Mouse (Mus musculus): Measurements from ENCODE around the gene 1700003E16Rik. TPM values are rescaled to one million over a fixed set of nuclear protein-coding genes. Genes with fewer than 3 reads are reported as not detected.
"Not testable (repeated sequence)": the region's sequence is repeated elsewhere in the genome, so short reads cannot be mapped to it uniquely, and the experiment has no call there.

1700003E16Rik gene
- polyA plus RNA-seq, 1 experiment from 2014 or later: 7.5 TPM

GRCm38 (mm10) chr6:83145805-83146204 is 10.4 kb upstream of the 1700003E16Rik start:
- Histone ChIP-seq H3K4me1 (replicated peaks; ENCODE audit: control insufficient read depth, insufficient read depth, low read length) (peaks cover 14% of the 10 kb centered on the region), H3K27ac (no peak overlapping the region), H3K9ac (no peak overlapping the region), H3K4me3 (replicated peaks; ENCODE audit: low read length) (no peak overlapping the region), H3K9me3 (ENCODE audit: control insufficient read depth, low read length) (no peaks in the 10 kb centered on the region), H3K27me3 (ENCODE audit: control insufficient read depth, insufficient read depth, low read length) (no peaks in the 10 kb centered on the region), H3K4me2 (replicated peaks) (no peak overlapping the region), H3K36me3 (replicated peaks; ENCODE audit: control insufficient read depth, insufficient read depth) (peaks cover 4% of the 10 kb centered on the region)
- ATAC-seq (ENCODE audit: low FRiP score) (no peak), DNase-seq (ENCODE audit: low spot score) (no peak)
- WGBS: 78% methylated on average over 9 of the region's 9 CpGs

- H3K27ac ChIP-seq: no peak overlapping the region
- no peaks in the 10 kb centered on the region for H3K27me3 ChIP-seq (ENCODE audit: control insufficient read depth, insufficient read depth, low read length)
- no peak overlapping the region for H3K9ac ChIP-seq
- H3K9me3 ChIP-seq (ENCODE audit: control insufficient read depth, low read length): no peaks in the 10 kb centered on the region
- no peak for ATAC-seq (ENCODE audit: low FRiP score)
- H3K4me2 ChIP-seq (replicated peaks): no peak overlapping the region
- DNase-seq (ENCODE audit: low spot score): no peak
- 45% methylated on average over 7 of the region's 7 CpGs for WGBS
- no peak overlapping the region for H3K4me3 ChIP-seq (replicated peaks; ENCODE audit: low read length)
- H3K36me3 ChIP-seq (replicated peaks; ENCODE audit: control insufficient read depth, insufficient read depth): peaks cover 4% of the 10 kb centered on the region
- H3K4me1 ChIP-seq (replicated peaks; ENCODE audit: control insufficient read depth, insufficient read depth, low read length): peaks cover 8% of the 10 kb centered on the region
Measured at GRCm38 (mm10) chr6:83147280-83147679, 8.9 kb upstream of the 1700003E16Rik start.

GRCm38 (mm10) chr6:83151721-83152120 is 4.5 kb upstream of the 1700003E16Rik start:
- WGBS: 25% methylated on average over 8 of the region's 8 CpGs
- H3K9me3 ChIP-seq (ENCODE audit: control insufficient read depth, low read length): no peaks in the 10 kb centered on the region
- ATAC-seq (ENCODE audit: low FRiP score) (no peak), DNase-seq (ENCODE audit: low spot score) (no peak)
- H3K4me1 ChIP-seq (replicated peaks; ENCODE audit: control insufficient read depth, insufficient read depth, low read length): peaks cover 14% of the 10 kb centered on the region
- H3K4me2 ChIP-seq (replicated peaks): no peak overlapping the region
- H3K4me3 ChIP-seq (replicated peaks; ENCODE audit: low read length): no peak overlapping the region
- H3K27ac ChIP-seq: no peak overlapping the region
- H3K27me3 ChIP-seq (ENCODE audit: control insufficient read depth, insufficient read depth, low read length): no peaks in the 10 kb centered on the region
- no peak overlapping the region for H3K9ac ChIP-seq
- H3K36me3 ChIP-seq (replicated peaks; ENCODE audit: control insufficient read depth, insufficient read depth): peaks cover 4% of the 10 kb centered on the region

- no peak overlapping the region for H3K9ac ChIP-seq
- DNase-seq (ENCODE audit: low spot score) (no peak), ATAC-seq (ENCODE audit: low FRiP score) (no peak)
- H3K27ac ChIP-seq: no peak overlapping the region
- no peak overlapping the region for H3K4me3 ChIP-seq (replicated peaks; ENCODE audit: low read length)
- H3K27me3 ChIP-seq (ENCODE audit: control insufficient read depth, insufficient read depth, low read length): no peaks in the 10 kb centered on the region
- no peaks in the 10 kb centered on the region for H3K9me3 ChIP-seq (ENCODE audit: control insufficient read depth, low read length)
- peaks cover 14% of the 10 kb centered on the region for H3K4me1 ChIP-seq (replicated peaks; ENCODE audit: control insufficient read depth, insufficient read depth, low read length)
- H3K36me3 ChIP-seq (replicated peaks; ENCODE audit: control insufficient read depth, insufficient read depth): peaks cover 4% of the 10 kb centered on the region
- no peak overlapping the region for H3K4me2 ChIP-seq (replicated peaks)
- WGBS: 84% methylated on average over 12 of the region's 12 CpGs
Measured at GRCm38 (mm10) chr6:83153038-83153437, 3.2 kb upstream of the 1700003E16Rik start.

- no peak for DNase-seq (ENCODE audit: low spot score)
- Histone ChIP-seq H3K4me3 (replicated peaks; ENCODE audit: low read length) (no peak overlapping the region), H3K9me3 (ENCODE audit: control insufficient read depth, low read length) (no peaks in the 10 kb centered on the region), H3K9ac (no peak overlapping the region), H3K27ac (no peak overlapping the region), H3K4me2 (replicated peaks) (no peak overlapping the region), H3K27me3 (ENCODE audit: control insufficient read depth, insufficient read depth, low read length) (no peaks in the 10 kb centered on the region), H3K4me1 (replicated peaks; ENCODE audit: control insufficient read depth, insufficient read depth, low read length) (peaks cover 14% of the 10 kb centered on the region), H3K36me3 (replicated peaks; ENCODE audit: control insufficient read depth, insufficient read depth) (peaks cover 4% of the 10 kb centered on the region; the same call in 1 of the 2 replicates)
- ATAC-seq (ENCODE audit: low FRiP score): no peak
- 84% methylated on average over 5 of the region's 5 CpGs for WGBS
Measured at GRCm38 (mm10) chr6:83153485-83153884, 2.7 kb upstream of the 1700003E16Rik start.

GRCm38 (mm10) chr6:83155552-83156238 is 509 bp upstream of the 1700003E16Rik start:
- H3K27me3 ChIP-seq (ENCODE audit: control insufficient read depth, insufficient read depth, low read length): peaks cover 10% of the 10 kb centered on the region
- H3K4me3 ChIP-seq (replicated peaks; ENCODE audit: low read length): peak overlapping the region; percentile 61
- no peaks in the 10 kb centered on the region for H3K36me3 ChIP-seq (replicated peaks; ENCODE audit: control insufficient read depth, insufficient read depth)
- ATAC-seq (ENCODE audit: low FRiP score) (peak; percentile 5; the same call in 1 of the 2 replicates), DNase-seq (ENCODE audit: low spot score) (no peak)
- peak overlapping the region; percentile 38; the same call in 1 of the 2 replicates for H3K27ac ChIP-seq
- 9% methylated on average over 23 of the region's 23 CpGs for WGBS
- peak overlapping the region; percentile 66 for H3K9ac ChIP-seq
- peak overlapping the region; percentile 86 for H3K4me2 ChIP-seq (replicated peaks)
- peaks cover 14% of the 10 kb centered on the region for H3K4me1 ChIP-seq (replicated peaks; ENCODE audit: control insufficient read depth, insufficient read depth, low read length)
- H3K9me3 ChIP-seq (ENCODE audit: control insufficient read depth, low read length): no peaks in the 10 kb centered on the region

GRCm38 (mm10) chr6:83159456-83159855 is 3.3 kb downstream of the 1700003E16Rik start:
- not testable (repeated sequence) for H3K36me3 ChIP-seq (replicated peaks; ENCODE audit: control insufficient read depth, insufficient read depth); ATAC-seq (ENCODE audit: low FRiP score); H3K9me3 ChIP-seq (ENCODE audit: control insufficient read depth, low read length); H3K4me3 ChIP-seq (replicated peaks; ENCODE audit: low read length); H3K4me2 ChIP-seq (replicated peaks); H3K9ac ChIP-seq; H3K27ac ChIP-seq
- DNase-seq (ENCODE audit: low spot score): peak; percentile 68
- H3K27me3 ChIP-seq (ENCODE audit: control insufficient read depth, insufficient read depth, low read length): peaks cover 29% of the 10 kb centered on the region
- WGBS: 26% methylated on average over 3 of the region's 3 CpGs
- H3K4me1 ChIP-seq (replicated peaks; ENCODE audit: control insufficient read depth, insufficient read depth, low read length): peaks cover 26% of the 10 kb centered on the region

GRCm38 (mm10) chr6:83161442-83161841 is 5.2 kb downstream of the 1700003E16Rik start:
- ATAC-seq (ENCODE audit: low FRiP score) (no peak), DNase-seq (ENCODE audit: low spot score) (no peak)
- H3K4me1 ChIP-seq (replicated peaks; ENCODE audit: control insufficient read depth, insufficient read depth, low read length): peaks cover 21% of the 10 kb centered on the region
- H3K27ac ChIP-seq: no peak overlapping the region
- peaks cover 29% of the 10 kb centered on the region for H3K27me3 ChIP-seq (ENCODE audit: control insufficient read depth, insufficient read depth, low read length)
- WGBS: 15% methylated on average over 19 of the region's 19 CpGs
- H3K9me3 ChIP-seq (ENCODE audit: control insufficient read depth, low read length): no peaks in the 10 kb centered on the region
- H3K4me3 ChIP-seq (replicated peaks; ENCODE audit: low read length): peak overlapping the region; percentile 18
- H3K9ac ChIP-seq: no peak overlapping the region
- H3K4me2 ChIP-seq (replicated peaks): peak overlapping the region; percentile 39
- no peaks in the 10 kb centered on the region for H3K36me3 ChIP-seq (replicated peaks; ENCODE audit: control insufficient read depth, insufficient read depth)

GRCm38 (mm10) chr6:83161921-83162641 is 5.9 kb downstream of the 1700003E16Rik start:
- H3K4me3 ChIP-seq (replicated peaks; ENCODE audit: low read length): peak overlapping the region; percentile 18
- H3K4me1 ChIP-seq (replicated peaks; ENCODE audit: control insufficient read depth, insufficient read depth, low read length): peaks cover 25% of the 10 kb centered on the region
- peaks cover 29% of the 10 kb centered on the region for H3K27me3 ChIP-seq (ENCODE audit: control insufficient read depth, insufficient read depth, low read length)
- DNase-seq (ENCODE audit: low spot score) (no peak), ATAC-seq (ENCODE audit: low FRiP score) (no peak)
- H3K9me3 ChIP-seq (ENCODE audit: control insufficient read depth, low read length): no peaks in the 10 kb centered on the region
- peak overlapping the region; percentile 12; the same call in 1 of the 2 replicates for H3K9ac ChIP-seq
- H3K27ac ChIP-seq: no peak overlapping the region
- H3K36me3 ChIP-seq (replicated peaks; ENCODE audit: control insufficient read depth, insufficient read depth): no peaks in the 10 kb centered on the region
- H3K4me2 ChIP-seq (replicated peaks): peak overlapping the region; percentile 39
- WGBS: under 1% methylated on average over 49 of the region's 49 CpGs

Data from hindbrain, embryonic 14.5 days (tissue).